Mouse (Mus musculus): ENCODE data around the gene Mitd1.

Mitd1 gene

DNA sequence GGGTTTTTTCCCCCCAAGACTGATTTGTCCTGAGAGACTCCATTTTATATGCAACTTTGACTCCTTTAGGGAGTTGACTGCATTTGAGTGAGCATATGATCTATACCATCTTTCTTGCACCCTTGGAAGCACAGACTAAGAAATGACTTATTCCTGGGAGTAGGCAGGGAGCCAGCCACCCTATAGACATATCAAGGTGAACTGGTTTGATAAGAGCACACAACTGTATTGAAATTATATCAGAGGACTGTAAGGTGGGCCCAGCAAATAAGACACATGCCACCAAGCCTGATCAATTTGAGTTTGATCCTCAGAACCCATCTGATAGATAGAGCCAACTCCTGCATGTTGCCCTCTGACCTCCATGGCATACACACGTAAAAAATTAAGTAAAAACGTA, 20.8 kb downstream of the Mitd1 start:
- in situ Hi-C loops (cut with MboI; ENCODE audit: unreplicated experiment in 2 of 2) = loop anchor here (5.0 to 25.0 kb wide), 6 partner anchors 195 to 1157 kb away; partner anchors contain the start of genes 4933424G06Rik (in 1 of the 2) and Actr1b (in 1 of the 2)

DNA sequence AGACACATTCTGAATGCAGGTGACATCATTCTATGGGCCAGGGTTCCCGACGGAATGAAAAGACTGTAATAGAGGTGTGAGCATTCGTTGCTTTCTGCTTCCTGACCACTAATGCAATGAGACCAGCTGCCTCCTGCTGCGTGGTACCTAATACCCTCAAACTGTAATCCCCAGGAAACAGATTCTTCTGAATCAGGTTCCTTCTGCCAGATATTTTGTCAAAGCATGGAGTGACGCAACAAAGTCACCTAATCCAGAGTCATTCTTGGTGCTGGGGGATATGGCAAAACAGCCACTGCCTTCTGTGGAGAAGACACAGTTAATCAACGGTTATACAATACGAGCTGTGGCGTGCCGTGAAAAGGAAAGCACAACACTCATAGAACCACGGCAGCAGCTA, 21.6 kb downstream of the Mitd1 start:
- in situ Hi-C loops (cut with MboI; ENCODE audit: unreplicated experiment in 2 of 2) = loop anchor here (5.0 to 25.0 kb wide), 6 partner anchors 194 to 1156 kb away; partner anchors contain the start of genes 4933424G06Rik (in 1 of the 2) and Actr1b (in 1 of the 2)

DNA sequence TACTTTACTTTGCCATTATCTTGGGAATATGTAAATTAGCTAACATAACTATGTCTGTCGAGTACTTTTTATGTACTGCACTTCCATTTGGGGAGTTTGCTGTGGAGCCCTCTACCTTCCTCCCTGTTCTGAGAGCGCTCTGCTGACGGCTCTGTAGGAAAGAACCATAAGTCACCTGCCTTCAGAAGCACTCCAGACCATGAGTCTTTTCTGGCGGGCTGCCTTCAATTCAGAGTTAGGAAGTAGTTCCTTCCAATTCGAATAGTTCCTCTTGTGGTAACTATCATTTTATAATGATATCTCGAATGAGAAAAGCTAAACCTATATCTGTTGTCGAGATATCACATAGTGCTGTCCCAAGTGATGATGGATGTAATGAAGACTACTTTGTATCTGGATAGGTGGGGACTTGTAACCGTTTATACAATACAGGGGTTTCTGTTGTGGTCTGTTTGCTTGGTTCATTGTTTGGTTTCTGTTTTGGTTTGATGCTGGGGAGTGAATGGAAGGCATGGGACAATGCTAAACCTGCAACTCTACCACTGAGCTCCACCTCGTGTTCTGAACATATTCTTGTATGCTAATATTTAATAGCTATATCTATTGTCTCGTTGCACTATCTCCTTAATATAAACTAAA, 22.4 kb downstream of the Mitd1 start:
- in situ Hi-C loops (cut with MboI; ENCODE audit: unreplicated experiment in 2 of 2) = loop anchor here (5.0 to 25.0 kb wide), 6 partner anchors 193 to 1156 kb away; partner anchors contain the start of genes 4933424G06Rik (in 1 of the 2) and Actr1b (in 1 of the 2)

DNA sequence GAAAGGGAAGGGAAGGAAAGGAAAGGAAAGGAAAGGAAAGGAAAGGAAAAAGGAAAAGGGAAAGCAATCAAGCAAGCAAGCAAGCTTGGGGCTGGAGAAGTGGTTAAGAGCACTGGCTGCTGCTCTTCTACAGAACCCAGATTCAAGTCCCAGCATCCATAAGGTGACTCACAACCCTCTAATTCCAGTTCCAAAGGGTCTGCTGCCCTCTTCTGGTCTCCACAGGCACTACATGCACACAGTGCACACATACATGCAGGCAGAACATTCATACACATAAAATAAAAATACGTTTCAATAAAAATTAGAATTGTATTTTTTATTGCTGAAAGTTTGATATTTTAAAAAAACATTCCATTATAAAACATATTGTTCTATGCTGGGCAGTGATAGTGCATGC, 23.2 kb downstream of the Mitd1 start:
- in situ Hi-C loops (cut with MboI; ENCODE audit: unreplicated experiment in 2 of 2) = loop anchor here (5.0 to 25.0 kb wide), 6 partner anchors 192 to 1155 kb away; partner anchors contain the start of genes 4933424G06Rik (in 1 of the 2) and Actr1b (in 1 of the 2)

DNA sequence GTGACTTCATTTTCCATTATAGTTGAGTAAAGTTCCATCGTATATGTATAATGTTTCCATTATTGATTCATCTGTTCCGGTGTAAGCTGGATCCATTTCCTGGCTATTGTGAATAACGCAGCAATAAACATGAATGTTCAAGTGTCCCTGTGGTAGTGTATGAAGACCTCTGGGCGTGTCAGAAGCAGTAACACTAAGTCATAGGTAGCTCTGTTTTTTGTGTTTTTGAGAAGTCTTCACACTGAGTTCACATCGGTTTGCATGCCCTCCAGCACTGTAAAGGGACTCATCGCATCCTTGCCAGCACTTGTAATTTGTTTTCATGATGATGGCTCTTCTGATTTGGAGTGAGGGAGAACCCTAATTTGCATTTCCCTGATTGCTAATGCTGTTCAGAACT, 23.9 kb downstream of the Mitd1 start, which contains the start of gene Tsga10:
Gene Tsga10, minus strand, starts transcription at position 144 of the 400 bp plus-strand sequence.
- in situ Hi-C loops (cut with MboI; ENCODE audit: unreplicated experiment in 2 of 2) = loop anchor here (5.0 to 25.0 kb wide), 6 partner anchors 191 to 1154 kb away; partner anchors contain the start of genes 4933424G06Rik (in 1 of the 2) and Actr1b (in 1 of the 2)

DNA sequence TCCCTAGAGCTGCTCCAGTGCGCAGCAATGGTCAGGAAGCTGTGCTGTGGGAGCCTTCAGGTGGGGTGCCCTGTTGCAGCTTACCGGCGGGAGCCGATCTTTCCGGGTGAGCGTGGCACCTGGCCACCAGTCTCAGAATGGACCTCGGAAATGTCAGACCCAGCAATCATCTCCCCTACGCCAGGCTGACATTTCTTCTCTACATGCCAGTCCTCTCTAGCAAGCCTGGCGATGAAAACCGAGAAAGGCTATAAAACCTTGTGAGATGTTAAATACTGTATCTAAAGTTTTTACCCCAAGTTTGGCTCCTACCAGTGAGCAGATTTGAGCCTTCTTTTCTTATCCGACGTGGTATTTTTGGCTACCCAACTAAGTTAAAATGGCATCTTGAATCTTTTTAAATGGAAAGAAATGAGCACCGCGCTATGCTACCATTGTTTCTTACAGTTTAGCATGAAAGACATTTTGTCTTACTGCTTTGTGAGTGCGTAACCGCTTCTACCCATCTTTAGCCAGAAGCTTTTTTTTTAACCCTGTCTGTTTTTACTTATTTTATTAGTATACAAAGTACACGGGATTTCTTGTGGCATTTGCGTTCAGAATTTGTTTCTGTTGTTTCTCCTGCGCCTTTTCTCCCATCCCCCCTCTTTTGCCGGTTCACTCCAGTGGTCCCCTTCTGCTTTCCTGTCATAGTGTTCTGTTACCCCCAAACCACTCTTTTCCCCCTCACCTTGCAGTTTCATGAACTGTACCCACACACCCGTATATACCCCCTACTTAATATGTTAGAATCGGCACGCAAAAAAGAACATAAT, 24.6 kb downstream of the Mitd1 start:
- in situ Hi-C loops (cut with MboI; ENCODE audit: unreplicated experiment in 2 of 2) = loop anchor here (5.0 to 25.0 kb wide), 6 partner anchors 191 to 1153 kb away; partner anchors contain the start of genes 4933424G06Rik (in 1 of the 2) and Actr1b (in 1 of the 2)

DNA sequence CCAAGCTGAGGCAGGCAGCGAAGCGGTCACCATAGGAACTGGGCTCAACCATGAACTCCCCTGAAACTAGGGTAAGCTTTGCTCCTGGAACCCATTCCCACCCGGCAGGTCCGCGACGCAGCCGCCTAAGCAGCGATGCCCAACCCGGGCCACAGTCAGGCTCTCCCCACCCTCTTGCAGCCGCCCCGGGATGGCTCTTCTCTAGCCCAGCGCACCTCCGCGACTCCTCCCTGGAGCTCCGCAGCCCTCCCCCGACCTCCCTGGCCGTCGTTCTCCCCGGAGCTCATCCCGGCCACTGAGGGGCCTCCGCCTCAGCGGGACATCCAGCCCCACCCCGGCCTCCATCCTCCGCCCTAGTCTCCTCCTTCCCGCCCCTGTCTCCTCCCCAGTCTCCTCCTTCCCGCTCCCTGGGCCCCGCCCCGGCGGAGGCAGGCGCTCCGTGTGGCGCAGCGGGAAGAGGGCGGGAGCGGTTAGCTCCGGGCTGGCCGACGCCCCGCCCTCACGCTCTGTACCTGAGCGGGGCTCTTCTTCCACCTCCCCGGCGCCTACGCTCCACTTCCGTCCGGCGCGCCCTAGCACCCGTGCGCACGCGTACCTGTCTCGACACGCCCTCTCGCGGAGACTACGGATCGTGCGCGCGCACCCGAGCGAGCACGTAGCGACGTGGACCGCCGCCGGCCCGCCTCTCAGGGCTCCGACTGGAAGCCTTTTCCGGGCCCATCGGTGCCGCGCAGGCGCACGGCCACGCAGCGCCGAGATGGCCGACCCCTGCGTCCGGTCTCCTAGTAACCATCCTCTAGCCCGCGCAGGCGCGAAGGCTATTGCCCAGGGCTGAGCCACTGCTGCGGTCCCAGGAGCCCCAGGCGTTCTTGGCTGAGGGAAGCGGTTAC, 25.5 kb downstream of the Mitd1 start:
- in situ Hi-C loops (cut with MboI; ENCODE audit: unreplicated experiment in 2 of 2) = loop anchor here (5.0 to 25.0 kb wide), 7 partner anchors 182 to 1152 kb away; partner anchors contain the start of genes 4933424G06Rik (in 1 of the 2) and Actr1b (in 1 of the 2)

DNA sequence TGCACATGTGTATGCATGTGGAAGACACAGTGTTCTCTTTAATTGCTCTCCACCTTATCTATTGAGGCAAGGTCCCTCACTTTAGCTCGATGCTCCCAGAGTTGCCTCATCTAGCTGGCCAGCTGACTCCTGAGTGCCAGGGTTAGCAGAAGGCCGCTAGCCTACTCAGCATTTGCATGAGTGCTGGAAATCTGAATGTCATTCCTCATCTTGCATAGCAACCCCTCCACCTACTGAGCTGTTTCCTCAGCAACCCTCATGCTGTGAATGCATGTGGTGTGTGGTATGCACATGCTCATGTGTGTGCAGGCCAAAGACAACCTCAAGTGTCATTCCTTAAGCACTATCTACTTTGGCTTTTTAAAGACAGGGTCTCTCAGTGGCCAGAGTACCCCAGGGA, 39.5 kb downstream of the Mitd1 start:
- in situ Hi-C loops (cut with MboI; ENCODE audit: unreplicated experiment in 2 of 2) = loop anchor here (25.0 kb wide), 3 partner anchors 388 to 1138 kb away; partner anchors contain the start of genes 4933424G06Rik (in 1 of the 2) and Actr1b (in 1 of the 2)

DNA sequence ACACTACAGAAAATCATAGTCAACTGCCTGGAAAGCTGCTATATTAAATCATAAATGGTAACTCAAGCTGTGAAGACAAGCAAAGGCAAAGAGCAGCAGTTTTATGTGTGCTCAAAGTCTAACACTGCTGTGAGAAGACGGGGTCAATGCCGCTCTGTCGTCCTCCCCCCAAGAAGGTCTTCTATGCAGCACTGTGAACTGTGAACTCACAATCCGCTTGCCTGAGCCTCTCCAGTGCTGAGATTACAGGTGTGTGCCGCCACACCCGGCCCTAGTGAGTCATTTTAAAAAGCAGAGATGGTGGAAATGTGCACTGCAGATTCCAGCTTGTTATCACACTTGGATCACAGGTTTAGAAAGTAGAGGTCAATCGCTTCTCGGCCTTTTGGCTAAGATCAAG, 43.3 kb downstream of the Mitd1 start:
- in situ Hi-C loops (cut with MboI; ENCODE audit: unreplicated experiment in 2 of 2) = no loop called here

DNA sequence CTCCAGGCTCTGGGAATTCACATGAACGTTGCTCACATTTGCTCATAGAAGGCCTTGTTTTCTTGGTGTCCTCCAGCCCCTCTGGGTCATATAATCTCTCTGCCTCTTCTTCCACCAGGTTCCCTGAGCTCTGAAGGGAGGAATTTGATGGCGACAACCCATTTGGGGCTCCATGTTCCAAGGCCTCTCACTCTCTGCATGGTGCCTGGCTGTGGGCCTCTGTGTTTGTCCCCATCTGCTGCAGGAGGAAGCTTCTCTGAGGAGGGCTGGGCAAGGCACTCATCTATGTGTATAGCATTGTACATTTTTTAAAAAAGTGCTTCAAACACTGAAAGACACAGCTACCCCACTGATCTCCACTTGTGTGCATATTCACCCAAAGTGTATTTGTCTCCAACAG, 58.5 kb downstream of the Mitd1 start:
- in situ Hi-C loops (cut with MboI; ENCODE audit: unreplicated experiment in 2 of 2) = no loop called here
